Mouse (Mus musculus): ENCODE data around the gene Olfr1209.

The Olfr1209 gene

GRCm38 (mm10) chr2:88915057-88915456 is at the start of gene Olfr1209:
Olfr1209 (minus strand) TSS chr2:88915157.
- no peak for DNase-seq (ENCODE audit: low spot score in 2 of 2)

DNA sequence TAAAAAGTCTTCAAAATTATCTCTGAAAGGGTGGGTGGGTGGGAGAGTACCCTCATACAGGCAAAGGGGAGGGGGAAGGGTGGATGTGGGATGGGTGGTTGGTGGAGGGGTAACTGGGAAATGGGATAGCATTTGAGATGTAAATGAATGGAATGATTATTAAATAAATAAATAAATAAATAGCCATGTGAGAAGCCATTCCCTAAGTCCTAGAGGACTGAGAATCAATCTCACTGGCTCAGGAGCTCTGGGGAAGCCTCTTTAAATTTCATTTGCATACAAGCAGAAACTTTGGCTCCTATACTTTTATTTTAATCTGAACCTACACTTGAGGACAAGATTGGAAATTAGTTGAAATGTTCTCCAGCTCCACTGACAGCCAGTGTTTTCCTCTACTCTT is 38.7 kb upstream of the Olfr1209 start, which contains the start of gene Olfr1212:
Olfr1212 (plus strand) TSS at position 301 of the 400 bp plus-strand sequence.
- DNase-seq (ENCODE audit: low spot score in 2 of 2) = no peak

DNA sequence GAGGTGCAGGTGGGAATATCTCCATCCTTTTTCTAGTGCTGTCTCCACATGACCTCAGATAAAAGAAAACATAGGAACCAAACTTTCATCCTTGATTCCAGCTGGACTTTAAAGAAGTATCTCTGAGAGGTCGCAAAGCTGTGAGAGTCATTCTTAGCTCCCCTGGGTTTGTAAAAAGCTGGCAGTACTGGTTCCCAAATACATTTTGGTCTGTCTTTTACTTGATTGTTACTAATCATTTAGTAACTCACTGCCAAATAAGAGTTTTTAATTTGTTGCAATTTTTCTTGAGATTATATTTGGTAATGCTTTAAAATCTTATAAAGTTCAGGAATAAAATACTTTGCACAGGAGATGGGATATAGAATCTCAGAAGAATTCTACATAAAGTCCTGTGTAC is 23.1 kb upstream of the Olfr1209 start, which contains the start of gene Olfr1211:
Olfr1211 (minus strand) TSS at position 101 of the 400 bp plus-strand sequence.
- DNase-seq (ENCODE audit: low spot score in 2 of 2) = no peak

- DNase-seq (ENCODE audit: low spot score in 2 of 2) = no peak
Measured at GRCm38 (mm10) chr2:88902211-88902610, 12.7 kb downstream of the Olfr1209 start, which contains the start of gene Olfr1208. Olfr1208 (minus strand) TSS chr2:88902311.

DNA sequence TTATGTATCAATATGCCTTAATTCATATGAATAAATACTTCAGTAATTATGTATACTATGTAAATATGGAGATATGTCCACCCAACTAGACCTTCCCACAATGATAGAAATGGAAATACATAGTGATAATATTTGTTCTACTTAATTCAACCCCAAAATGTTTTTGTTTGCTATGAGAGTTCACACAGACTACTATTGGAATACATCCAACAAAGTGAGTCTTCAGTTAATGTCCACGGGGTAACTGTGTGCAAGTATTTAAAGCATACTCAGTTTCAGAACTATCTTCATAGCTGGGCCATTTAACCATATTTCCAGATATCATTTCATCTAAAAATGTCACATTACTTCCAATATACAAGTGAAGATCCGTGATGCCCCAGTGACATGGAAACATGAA is 52.0 kb downstream of the Olfr1209 start, which contains the start of gene Olfr1206:
Olfr1206 (plus strand) TSS at position 301 of the 400 bp plus-strand sequence.
- no peak for DNase-seq (ENCODE audit: low spot score in 2 of 2)
